Comparison of ENCODE assay signal across 32 mouse cellular contexts in the genomic region with DNA sequence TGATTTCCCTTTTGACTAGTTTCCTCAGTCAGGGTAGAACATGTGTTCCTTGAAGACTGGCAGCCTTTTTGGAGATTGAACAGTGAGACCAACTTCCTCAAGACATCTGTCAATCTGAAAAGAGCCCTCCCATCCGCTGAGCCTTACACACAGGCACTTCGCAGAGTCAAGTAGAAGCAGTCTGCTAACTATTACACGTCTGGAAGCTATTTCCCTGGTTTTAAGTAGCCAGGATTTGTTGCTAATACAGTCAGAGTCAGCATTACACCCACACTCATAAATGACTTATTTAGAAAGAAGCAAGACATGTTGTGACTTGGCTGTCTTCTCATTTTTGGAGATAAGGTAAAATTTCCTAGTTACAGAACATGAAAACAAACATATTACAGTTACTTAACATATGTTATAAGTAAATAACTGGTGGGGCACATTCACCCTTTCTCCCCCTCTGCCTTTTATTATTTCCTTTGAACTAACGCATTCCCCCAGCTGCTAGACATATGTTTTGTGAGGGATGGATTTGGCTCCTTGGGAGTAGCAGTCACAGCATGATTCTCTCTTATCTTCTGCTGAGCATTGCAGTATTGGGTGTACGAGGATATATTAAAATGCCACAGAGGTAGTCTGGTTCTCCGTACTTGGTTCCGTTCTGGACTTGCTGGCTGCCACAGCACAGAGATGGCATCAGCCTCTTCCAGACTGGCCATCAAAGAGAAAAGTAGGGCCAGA.
A peak's percentile ranks its signal among the peaks of the same experiment; 100 is the strongest.
DNase-seq lines count a peak whose midpoint lies in the region; ATAC-seq and TF ChIP-seq lines count a peak whose summit lies in the region.
"Had no signal": no experiment of that assay in that cellular context is flagged by ENCODE, and none has a peak within 500 bp of the region (broad histone marks: within the 10 kb centered on the region; RNA-seq: fewer than 3 reads in every experiment).

No protein-coding gene starts in this region.

- H3K9me3 ChIP-seq in forebrain, postnatal 0 days (ENCODE audit: low read length), result no peaks in the 10 kb centered on the region
- no peaks in the 10 kb centered on the region for H3K9me3 ChIP-seq in forebrain, embryonic 11.5 days (ENCODE audit: control insufficient read depth, low read length)
- H3K9me3 ChIP-seq in lung, embryonic 14.5 days (ENCODE audit: low read depth, low read length), result no peaks in the 10 kb centered on the region
- no peaks in the 10 kb centered on the region for H3K9me3 ChIP-seq in hindbrain, embryonic 13.5 days
- H3K9me3 ChIP-seq: embryonic facial prominence, embryonic 13.5 days; heart, embryonic 13.5 days; hindbrain, embryonic 15.5 days; limb, embryonic 15.5 days; lung, embryonic 15.5 days; midbrain, embryonic 15.5 days; neural tube, embryonic 13.5 days had no signal

- H3K4me1 ChIP-seq in forebrain, postnatal 0 days (ENCODE audit: insufficient read depth), result no peaks in the 10 kb centered on the region
- no peaks in the 10 kb centered on the region for H3K4me1 ChIP-seq in forebrain, embryonic 11.5 days (replicated peaks; ENCODE audit: control insufficient read depth, insufficient read depth, low read length)
- no peaks in the 10 kb centered on the region for H3K4me1 ChIP-seq in lung, embryonic 14.5 days (ENCODE audit: insufficient read depth)
- no peaks in the 10 kb centered on the region for H3K4me1 ChIP-seq in hindbrain, embryonic 13.5 days (replicated peaks)
- H3K4me1 ChIP-seq: heart, embryonic 13.5 days; hindbrain, embryonic 15.5 days; lung, embryonic 15.5 days; midbrain, embryonic 15.5 days; neural tube, embryonic 13.5 days had no signal

- no peak overlapping the region for H3K27ac ChIP-seq in forebrain, postnatal 0 days (ENCODE audit: low read depth, low read length)
- no peak overlapping the region for H3K27ac ChIP-seq in forebrain, embryonic 11.5 days (ENCODE audit: low read depth, low read length)
- H3K27ac ChIP-seq in lung, embryonic 14.5 days (ENCODE audit: low read depth), result no peak overlapping the region
- H3K27ac ChIP-seq in hindbrain, embryonic 13.5 days, result no peak overlapping the region
- H3K27ac ChIP-seq: embryonic facial prominence, embryonic 13.5 days; heart, adult 2 months; heart, embryonic 13.5 days; hindbrain, embryonic 15.5 days; layer of hippocampus, adult 2 months; limb, embryonic 15.5 days; liver, embryonic 14.5 days; lung, embryonic 15.5 days; midbrain, embryonic 15.5 days; neural tube, embryonic 13.5 days had no signal

- no peak overlapping the region for H3K9ac ChIP-seq in forebrain, postnatal 0 days
- H3K9ac ChIP-seq in forebrain, embryonic 11.5 days (ENCODE audit: low read length), result no peak overlapping the region
- no peak overlapping the region for H3K9ac ChIP-seq in lung, embryonic 14.5 days
- H3K9ac ChIP-seq in hindbrain, embryonic 13.5 days, result no peak overlapping the region
- H3K9ac ChIP-seq: embryonic facial prominence, embryonic 13.5 days; heart, embryonic 13.5 days; hindbrain, embryonic 15.5 days; limb, embryonic 15.5 days; liver, embryonic 14.5 days; lung, embryonic 15.5 days; midbrain, embryonic 15.5 days; neural tube, embryonic 13.5 days had no signal

- ATAC-seq in forebrain, postnatal 0 days, result peak; percentile 43; the same call in 1 of the 2 replicates
- ATAC-seq in forebrain, embryonic 11.5 days (replicated peaks; ENCODE audit: low FRiP score), result no peak
- no peak for ATAC-seq in lung, embryonic 14.5 days (ENCODE audit: insufficient read depth)
- no peak for ATAC-seq in hindbrain, embryonic 13.5 days (ENCODE audit: low FRiP score)
- ATAC-seq: activated CD4-positive, CD25-positive, alpha-beta regulatory T cell, adult 4 months; forebrain, embryonic 14.5 days; intestine, embryonic 16.5 days; midbrain, embryonic 15.5 days had no signal

- H3K4me3 ChIP-seq in forebrain, postnatal 0 days (ENCODE audit: low read depth, low read length), result no peak overlapping the region
- no peak overlapping the region for H3K4me3 ChIP-seq in forebrain, embryonic 11.5 days (ENCODE audit: low read depth, low read length)
- H3K4me3 ChIP-seq in lung, embryonic 14.5 days (ENCODE audit: low read depth, low read length), result no peak overlapping the region
- H3K4me3 ChIP-seq in hindbrain, embryonic 13.5 days, result no peak overlapping the region
- H3K4me3 ChIP-seq: embryonic facial prominence, embryonic 13.5 days; heart, adult 2 months; heart, embryonic 13.5 days; hindbrain, embryonic 15.5 days; layer of hippocampus, adult 2 months; limb, embryonic 15.5 days; lung, embryonic 15.5 days; midbrain, embryonic 15.5 days; myocyte; neural tube, embryonic 13.5 days had no signal

- no peak for TF ChIP-seq CTCF in forebrain, postnatal 0 days (IDR thresholded peaks at IDR 0.05; ENCODE audit: low read depth)
- no peak for TF ChIP-seq CTCF in lung, embryonic 14.5 days (IDR thresholded peaks at IDR 0.05; ENCODE audit: low read depth)

- 67% methylated on average over 7 of the region's 7 CpGs for WGBS in forebrain, postnatal 0 days
- 80% methylated on average over 7 of the region's 7 CpGs for WGBS in forebrain, embryonic 11.5 days
- 47% methylated on average over 7 of the region's 7 CpGs for WGBS in lung, embryonic 14.5 days
- WGBS in hindbrain, embryonic 13.5 days, result 81% methylated on average over 7 of the region's 7 CpGs

- no peaks in the 10 kb centered on the region for H3K36me3 ChIP-seq in forebrain, postnatal 0 days (ENCODE audit: insufficient read depth)
- no peaks in the 10 kb centered on the region for H3K36me3 ChIP-seq in forebrain, embryonic 11.5 days (ENCODE audit: control insufficient read depth, insufficient read depth, low read length)
- H3K36me3 ChIP-seq in lung, embryonic 14.5 days (ENCODE audit: insufficient read depth), result no peaks in the 10 kb centered on the region
- no peaks in the 10 kb centered on the region for H3K36me3 ChIP-seq in hindbrain, embryonic 13.5 days
- H3K36me3 ChIP-seq: embryonic facial prominence, embryonic 13.5 days; heart, embryonic 13.5 days; hindbrain, embryonic 15.5 days; limb, embryonic 15.5 days; lung, embryonic 15.5 days; midbrain, embryonic 15.5 days; neural tube, embryonic 13.5 days had no signal

- no peaks in the 10 kb centered on the region for H3K27me3 ChIP-seq in forebrain, postnatal 0 days (ENCODE audit: insufficient read depth, low read length)
- H3K27me3 ChIP-seq in forebrain, embryonic 11.5 days (ENCODE audit: control insufficient read depth, insufficient read depth, low read length), result no peaks in the 10 kb centered on the region
- no peaks in the 10 kb centered on the region for H3K27me3 ChIP-seq in lung, embryonic 14.5 days (ENCODE audit: insufficient read depth, low read length)
- no peaks in the 10 kb centered on the region for H3K27me3 ChIP-seq in hindbrain, embryonic 13.5 days
- H3K27me3 ChIP-seq: embryonic facial prominence, embryonic 13.5 days; heart, embryonic 13.5 days; hindbrain, embryonic 15.5 days; lung, embryonic 15.5 days; midbrain, embryonic 15.5 days; neural tube, embryonic 13.5 days had no signal

- no peak overlapping the region for H3K4me2 ChIP-seq in forebrain, postnatal 0 days (ENCODE audit: low read depth)
- no peak overlapping the region for H3K4me2 ChIP-seq in forebrain, embryonic 11.5 days (ENCODE audit: low read depth, low read length, severe bottlenecking)
- no peak overlapping the region for H3K4me2 ChIP-seq in lung, embryonic 14.5 days
- H3K4me2 ChIP-seq in hindbrain, embryonic 13.5 days, result no peak overlapping the region
- H3K4me2 ChIP-seq: embryonic facial prominence, embryonic 13.5 days; heart, embryonic 13.5 days; hindbrain, embryonic 15.5 days; limb, embryonic 15.5 days; lung, embryonic 15.5 days; midbrain, embryonic 15.5 days; neural tube, embryonic 13.5 days had no signal

- DNase-seq in forebrain, postnatal 0 days, result no peak
- DNase-seq in forebrain, embryonic 11.5 days (ENCODE audit: low spot score), result no peak
- DNase-seq in lung, embryonic 14.5 days, result peak; percentile 5
- DNase-seq in lung, postnatal 14 days, result no peak
- DNase-seq in hindlimb bud, embryonic 11.5 days (ENCODE audit: extremely low spot score, low read depth, low spot score), result peak; percentile 18
- no peak for DNase-seq in spleen, postnatal 10 days (ENCODE audit: low spot score in 2 of 2)
- no peak for DNase-seq in spleen, postnatal 14 days (ENCODE audit: low spot score in 2 of 2)
- DNase-seq: adrenal gland, adult 8-10 months; cerebellum, adult 2 months; cerebellum, postnatal 25 days; gastrocnemius, postnatal 25 days; heart, adult 2 months; heart, postnatal 14 days; kidney, adult 9 months; kidney, postnatal 14 days; lung, postnatal 4 days; right cerebral cortex, postnatal 4 days; thymus, adult 2 months had no signal

Comparison
In these comparisons a context has a peak if more than half of its experiments do, and no peak if none do; other contexts are left out.
1. DNase-seq: peak in lung, embryonic 14.5 days (single experiment) and hindlimb bud, embryonic 11.5 days (single experiment); none in forebrain, postnatal 0 days (single experiment), forebrain, embryonic 11.5 days (single experiment), lung, postnatal 14 days (single experiment), spleen, postnatal 10 days (0 of 2) and spleen, postnatal 14 days (0 of 2).